Mouse (Mus musculus) heart, embryonic 13.5 days (tissue): ENCODE measurements around the gene Hspb6. TPM values are rescaled to one million over a fixed set of nuclear protein-coding genes. Genes with fewer than 3 reads are reported as not detected.
A peak's percentile ranks its signal among the peaks of the same experiment; 100 is the strongest.

ENCODE experiments used
- ATAC-seq: fragments of 200-750 bp; cut with Nextera tagmentation; 2 replicates; pipeline ENCODE4 v1.8.0; 2017; ENCODE audit warnings: moderate TSS enrichment; ENCODE audit not compliant: insufficient number of reproducible peaks, low FRiP score, low TSS enrichment; ENCODE audit errors: extremely low read depth
- H3K27ac ChIP-seq: fragments of 300-500 bp; sonication (generic); replicated peaks from 2 replicates; pipeline ENCODE4 v1.5.1; 2015; ENCODE audit warnings: moderate library complexity, mild to moderate bottlenecking, inconsistent platforms
- H3K27me3 ChIP-seq: fragments of 300-500 bp; sonication (generic); replicated peaks from 2 replicates; pipeline ENCODE4 v1.6.1; 2015; ENCODE audit warnings: mild to moderate bottlenecking, inconsistent platforms
- H3K36me3 ChIP-seq: fragments of 300-500 bp; sonication (generic); 2 replicates; pipeline ENCODE4 v1.6.1; 2015; ENCODE audit warnings: mild to moderate bottlenecking, inconsistent platforms
- H3K4me1 ChIP-seq: fragments of 300-500 bp; sonication (generic); 2 replicates; pipeline ENCODE4 v1.6.1; 2015; ENCODE audit warnings: inconsistent platforms
- H3K4me2 ChIP-seq: fragments of 300-500 bp; sonication (generic); 2 replicates; pipeline ENCODE4 v1.6.1; 2015; ENCODE audit warnings: inconsistent platforms, mild to moderate bottlenecking, moderate library complexity
- H3K4me3 ChIP-seq: fragments of 300-500 bp; sonication (generic); 2 replicates; pipeline ENCODE4 v1.5.1; 2015; ENCODE audit warnings: moderate library complexity, mild to moderate bottlenecking, inconsistent platforms
- H3K9ac ChIP-seq: fragments of 300-500 bp; sonication (generic); 2 replicates; pipeline ENCODE4 v1.6.1; 2015; ENCODE audit warnings: inconsistent platforms, mild to moderate bottlenecking, moderate library complexity
- H3K9me3 ChIP-seq: fragments of 300-500 bp; sonication (generic); 2 replicates; pipeline ENCODE4 v1.6.1; 2016; ENCODE audit warnings: inconsistent platforms
- WGBS: fragments of 180-500 bp; shearing (Covaris S2); methylation state at CpG from one replicate; pipeline ENCODE4 v1.1.7; 2015; ENCODE audit warnings: mixed read lengths; 5-methylcytosine and 5-hydroxymethylcytosine counted together
- polyA plus RNA-seq: library from polyadenylated mRNA; unstranded; fragments of >200 nt; fragmentation: Nextera tagmentation; extraction: Ambion mirVana; gene quantifications from 2 replicates; pipeline ENCODE4 v1.2.1, GENCODE M21; 2015

Hspb6 gene
- 76.6 and 86.4 TPM in 2 replicates for polyA plus RNA-seq

GRCm38 (mm10) chr7:30552102-30553020, at the start of gene Hspb6, which contains the start of gene Proser3:
Hspb6 (plus strand) TSS chr7:30552178.
Proser3 (minus strand) TSS chr7:30552299.
- Histone ChIP-seq H3K4me3 (peak within 1 kb of the TSS; percentile 79), H3K9ac (peak within 1 kb of the TSS; percentile 90), H3K9me3 (no peaks in the 10 kb centered on the region), H3K36me3 (peaks cover 57% of the 10 kb centered on the region), H3K27me3 (no peaks in the 10 kb centered on the region), H3K4me1 (peaks cover 20% of the 10 kb centered on the region), H3K4me2 (peak within 1 kb of the TSS; percentile 80), H3K27ac (peak within 1 kb of the TSS; percentile 96)
- ATAC-seq, result peak; percentile 89
- under 1% methylated on average over 44 of the region's 44 CpGs for WGBS

DNA sequence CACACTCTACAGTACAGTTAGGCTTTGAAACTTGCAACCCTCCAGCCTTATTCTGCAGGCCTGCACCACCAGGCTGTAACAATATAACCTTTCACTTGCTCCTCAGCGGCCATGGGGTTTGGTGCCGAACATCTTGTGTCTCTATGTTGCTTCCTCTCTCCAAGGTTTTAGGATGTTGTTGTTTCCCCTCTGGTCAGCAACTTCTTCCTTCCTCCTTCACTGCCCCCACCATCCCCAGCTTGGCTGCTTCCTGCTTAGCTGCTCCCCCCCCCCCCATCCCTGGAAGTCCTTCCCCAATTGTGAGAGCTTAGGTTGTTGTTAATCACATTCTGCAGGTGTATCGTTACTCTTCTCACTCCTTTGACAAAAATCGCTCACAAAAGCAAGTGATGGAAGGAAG, 43.9 kb upstream of the Hspb6 start:
- ATAC-seq, result no peak
- Histone ChIP-seq H3K4me2 (no peak overlapping the region), H3K27ac (no peak overlapping the region), H3K27me3 (0 out of 2 replicates have a peak, but pooled peaks cover 5% of the 10 kb centered on the region), H3K9ac (no peak overlapping the region), H3K4me1 (no peaks in the 10 kb centered on the region), H3K36me3 (no peaks in the 10 kb centered on the region), H3K9me3 (no peaks in the 10 kb centered on the region), H3K4me3 (no peak overlapping the region)
- 68% methylated on average over 4 of the region's 4 CpGs for WGBS

- no peaks in the 10 kb centered on the region for H3K36me3 ChIP-seq
- H3K9me3 ChIP-seq, result no peaks in the 10 kb centered on the region
- 43% methylated on average over 24 of the region's 24 CpGs for WGBS
- H3K9ac ChIP-seq, result no peak overlapping the region
- no peak overlapping the region for H3K27ac ChIP-seq
- no peak overlapping the region for H3K4me3 ChIP-seq
- H3K27me3 ChIP-seq, result peaks cover 28% of the 10 kb centered on the region; the same call in 1 of the 2 replicates
- no peaks in the 10 kb centered on the region for H3K4me1 ChIP-seq
- no peak for ATAC-seq
- H3K4me2 ChIP-seq, result peak overlapping the region; percentile 22; the same call in 1 of the 2 replicates
Measured at GRCm38 (mm10) chr7:30515003-30515760, 36.8 kb upstream of the Hspb6 start.

GRCm38 (mm10) chr7:30518325-30518724, 33.7 kb upstream of the Hspb6 start:
- Histone ChIP-seq H3K4me1 (no peaks in the 10 kb centered on the region), H3K27ac (no peak overlapping the region), H3K36me3 (peaks cover 6% of the 10 kb centered on the region), H3K9ac (no peak overlapping the region), H3K27me3 (peaks cover 25% of the 10 kb centered on the region), H3K4me2 (no peak overlapping the region), H3K4me3 (no peak overlapping the region), H3K9me3 (no peaks in the 10 kb centered on the region)
- no peak for ATAC-seq
- 28% methylated on average over 8 of the region's 8 CpGs for WGBS

GRCm38 (mm10) chr7:30520396-30520795, 31.6 kb upstream of the Hspb6 start:
- Histone ChIP-seq H3K9me3 (no peaks in the 10 kb centered on the region), H3K27ac (no peak overlapping the region), H3K4me3 (no peak overlapping the region), H3K36me3 (peaks cover 24% of the 10 kb centered on the region), H3K9ac (no peak overlapping the region), H3K27me3 (peaks cover 21% of the 10 kb centered on the region), H3K4me2 (no peak overlapping the region), H3K4me1 (no peaks in the 10 kb centered on the region)
- no peak for ATAC-seq
- WGBS, result 67% methylated on average over 4 of the region's 4 CpGs

- Histone ChIP-seq H3K4me3 (no peak overlapping the region), H3K36me3 (peaks cover 29% of the 10 kb centered on the region), H3K9ac (no peak overlapping the region), H3K27ac (no peak overlapping the region), H3K27me3 (peaks cover 16% of the 10 kb centered on the region), H3K4me1 (peaks cover 2% of the 10 kb centered on the region; the same call in 1 of the 2 replicates), H3K9me3 (no peaks in the 10 kb centered on the region), H3K4me2 (no peak overlapping the region)
- no peak for ATAC-seq
- 78% methylated on average over 5 of the region's 5 CpGs for WGBS
Measured at GRCm38 (mm10) chr7:30520856-30521255, 31.1 kb upstream of the Hspb6 start.

GRCm38 (mm10) chr7:30522871-30523270, 29.1 kb upstream of the Hspb6 start:
- 78% methylated on average over 10 of the region's 10 CpGs for WGBS
- no peak overlapping the region for H3K27ac ChIP-seq

DNA sequence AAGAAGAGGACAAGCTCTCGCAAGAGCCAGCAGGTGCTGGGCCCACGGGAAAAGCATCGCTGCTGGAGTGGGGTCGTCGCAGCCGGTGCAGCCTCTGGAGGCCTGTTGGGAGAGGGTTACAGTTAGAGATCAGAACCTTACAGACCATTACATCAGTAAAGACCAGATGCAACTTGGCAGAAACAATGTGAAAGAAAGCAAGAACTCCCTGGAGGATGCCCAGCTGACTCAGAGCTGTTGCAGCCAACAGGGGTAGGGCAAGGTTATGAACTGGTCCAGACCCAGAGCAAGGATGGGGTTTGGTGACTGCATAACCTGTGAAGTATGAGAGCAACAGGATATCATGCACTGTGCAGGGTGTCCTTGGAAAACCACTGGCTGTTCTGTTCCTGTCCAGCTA, 27.5 kb upstream of the Hspb6 start:
- peaks cover 65% of the 10 kb centered on the region for H3K36me3 ChIP-seq
- H3K4me2 ChIP-seq, result no peak overlapping the region
- WGBS, result 85% methylated on average over 6 of the region's 6 CpGs
- H3K9ac ChIP-seq, result no peak overlapping the region
- H3K4me1 ChIP-seq, result peaks cover 10% of the 10 kb centered on the region
- no peak overlapping the region for H3K27ac ChIP-seq
- H3K27me3 ChIP-seq, result peaks cover 13% of the 10 kb centered on the region
- no peaks in the 10 kb centered on the region for H3K9me3 ChIP-seq
- no peak for ATAC-seq
- H3K4me3 ChIP-seq, result no peak overlapping the region

More at GRCm38 (mm10) chr7:30522871-30523270, 29.1 kb upstream of the Hspb6 start:
- peaks cover 10% of the 10 kb centered on the region for H3K4me1 ChIP-seq
- peaks cover 49% of the 10 kb centered on the region for H3K36me3 ChIP-seq
- no peak overlapping the region for H3K4me2 ChIP-seq
- no peak for ATAC-seq
- peaks cover 23% of the 10 kb centered on the region for H3K27me3 ChIP-seq
- no peaks in the 10 kb centered on the region for H3K9me3 ChIP-seq
- H3K4me3 ChIP-seq, result no peak overlapping the region
- H3K9ac ChIP-seq, result no peak overlapping the region; the same call in 1 of the 2 replicates

GRCm38 (mm10) chr7:30525954-30526353, 26.0 kb upstream of the Hspb6 start:
- 36% methylated on average over 10 of the region's 10 CpGs for WGBS
- Histone ChIP-seq H3K9ac (peak overlapping the region; percentile 52; the same call in 1 of the 2 replicates), H3K27ac (no peak overlapping the region)

GRCm38 (mm10) chr7:30526399-30526798, 25.6 kb upstream of the Hspb6 start:
- Histone ChIP-seq H3K4me1 (peaks cover 12% of the 10 kb centered on the region), H3K4me2 (peak overlapping the region; percentile 25), H3K4me3 (0 out of 2 replicates have a peak overlapping the region, but pooled peaks have one; percentile 3), H3K9me3 (no peaks in the 10 kb centered on the region), H3K27ac (no peak overlapping the region), H3K27me3 (peaks cover 12% of the 10 kb centered on the region), H3K36me3 (peaks cover 84% of the 10 kb centered on the region), H3K9ac (peak overlapping the region; percentile 52; the same call in 1 of the 2 replicates)
- ATAC-seq, result no peak
- 26% methylated on average over 17 of the region's 17 CpGs for WGBS

More at GRCm38 (mm10) chr7:30525954-30526353, 26.0 kb upstream of the Hspb6 start:
- Histone ChIP-seq H3K36me3 (peaks cover 80% of the 10 kb centered on the region), H3K27me3 (peaks cover 12% of the 10 kb centered on the region), H3K9me3 (no peaks in the 10 kb centered on the region), H3K4me1 (peaks cover 10% of the 10 kb centered on the region), H3K4me3 (0 out of 2 replicates have a peak overlapping the region, but pooled peaks have one; percentile 3), H3K4me2 (peak overlapping the region; percentile 25)
- ATAC-seq, result no peak

DNA sequence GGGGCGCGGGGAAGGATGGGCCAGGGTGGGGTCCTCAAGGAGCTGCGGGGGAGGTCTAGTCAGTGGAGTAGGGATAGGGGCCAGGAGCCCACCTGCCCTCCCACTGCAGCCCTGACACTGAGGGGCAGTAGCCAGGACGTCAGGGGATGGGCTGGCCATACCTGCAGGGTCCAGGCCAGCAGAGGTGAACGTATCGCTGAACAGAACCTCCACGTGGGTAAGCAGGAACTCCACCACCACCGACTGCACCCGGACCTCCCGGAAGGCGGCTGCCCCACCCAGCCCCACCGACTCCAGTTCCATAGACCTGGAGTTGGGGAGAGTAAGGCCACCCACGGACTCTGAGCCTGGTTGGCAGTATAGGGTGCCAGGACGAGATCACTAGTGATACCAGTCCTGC, 25.0 kb upstream of the Hspb6 start:
- no peak for ATAC-seq
- H3K9ac ChIP-seq, result peak overlapping the region; percentile 52; the same call in 1 of the 2 replicates

More for the DNA sequence above, 25.0 kb upstream of the Hspb6 start:
- Histone ChIP-seq H3K4me3 (no peak overlapping the region), H3K27me3 (peaks cover 12% of the 10 kb centered on the region), H3K9me3 (no peaks in the 10 kb centered on the region), H3K4me1 (peaks cover 18% of the 10 kb centered on the region), H3K4me2 (no peak overlapping the region), H3K36me3 (peaks cover 90% of the 10 kb centered on the region), H3K27ac (no peak overlapping the region)
- WGBS, result 82% methylated on average over 14 of the region's 14 CpGs
